Mouse (Mus musculus): Measurements from ENCODE around the gene Ppm1m.

The Ppm1m gene

DNA sequence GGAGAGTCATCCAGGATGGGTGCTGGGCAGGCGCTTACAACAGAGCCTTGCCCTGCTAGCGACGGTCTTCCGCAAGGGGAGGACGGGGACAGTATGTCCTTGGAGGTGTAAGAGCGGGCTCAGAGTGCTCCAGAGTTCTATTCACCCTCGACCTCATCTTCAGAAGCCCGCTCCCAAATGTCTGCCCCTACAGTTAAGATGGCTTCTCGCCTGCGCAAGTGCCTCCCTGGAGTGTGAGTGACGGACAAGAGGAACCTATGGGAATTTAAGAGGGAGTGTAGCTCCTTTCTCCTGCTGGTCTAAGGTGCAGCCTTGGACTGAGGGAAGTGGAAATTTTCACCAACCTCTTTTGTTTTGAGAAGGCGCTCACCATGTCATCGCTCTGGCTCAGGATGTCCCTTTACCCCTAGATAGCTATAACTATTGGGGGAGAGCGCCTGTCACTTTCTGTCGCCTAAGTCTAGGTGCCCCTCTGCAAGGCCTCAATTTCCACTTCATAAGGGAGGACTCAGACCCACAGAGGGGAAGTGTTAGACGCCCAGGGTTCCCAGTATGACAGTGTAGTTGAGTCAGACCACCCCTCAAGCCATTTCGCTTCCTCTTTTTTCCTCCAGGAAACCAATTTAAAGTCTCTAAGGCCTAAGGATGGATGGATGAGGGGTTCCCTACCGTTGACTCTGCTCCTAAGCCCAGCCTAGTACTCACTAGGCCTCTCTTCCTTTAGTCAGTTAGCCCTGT lies at the start of gene Ppm1m:
Ppm1m (minus strand) TSS at position 212 of the 738 bp plus-strand sequence.
- DNase-seq = no peak

DNA sequence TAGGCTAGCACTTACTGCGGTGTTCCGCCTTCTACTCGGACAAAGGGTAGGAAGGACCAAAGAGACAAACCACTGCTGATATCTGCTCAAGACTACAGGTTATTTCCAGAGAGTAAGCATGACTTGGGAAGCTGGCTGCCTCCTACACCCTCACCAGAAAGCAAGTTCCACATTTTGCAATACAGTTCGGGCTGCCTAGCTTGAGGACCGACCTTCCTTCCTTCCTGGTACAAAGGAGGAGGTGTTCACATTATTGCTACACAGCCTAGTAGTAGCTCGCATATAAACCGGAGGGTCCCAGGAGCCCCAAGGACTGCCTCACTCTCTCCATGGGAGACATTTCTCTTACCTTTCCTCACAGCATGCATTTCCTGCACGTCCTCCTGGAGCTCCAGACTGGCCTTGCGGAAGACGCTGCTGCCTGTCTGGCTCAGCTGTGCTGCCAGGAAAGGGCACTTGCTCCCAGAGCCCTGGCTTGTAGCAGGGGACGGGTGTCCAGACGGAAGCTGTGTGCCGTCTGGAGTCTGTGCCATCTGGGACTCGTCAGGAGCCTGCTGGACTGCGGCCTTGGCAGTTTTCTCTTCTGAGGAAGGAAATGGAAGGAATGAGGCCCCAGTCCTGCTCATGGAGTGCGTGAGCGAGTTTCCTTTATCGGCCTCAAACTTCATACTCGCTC lies 43.4 kb upstream of the Ppm1m start:
- no peak for DNase-seq

- DNase-seq = no peak
These were observed 42.1 kb upstream of the Ppm1m start for GRCm38 (mm10) chr9:106241541-106242164.

DNA sequence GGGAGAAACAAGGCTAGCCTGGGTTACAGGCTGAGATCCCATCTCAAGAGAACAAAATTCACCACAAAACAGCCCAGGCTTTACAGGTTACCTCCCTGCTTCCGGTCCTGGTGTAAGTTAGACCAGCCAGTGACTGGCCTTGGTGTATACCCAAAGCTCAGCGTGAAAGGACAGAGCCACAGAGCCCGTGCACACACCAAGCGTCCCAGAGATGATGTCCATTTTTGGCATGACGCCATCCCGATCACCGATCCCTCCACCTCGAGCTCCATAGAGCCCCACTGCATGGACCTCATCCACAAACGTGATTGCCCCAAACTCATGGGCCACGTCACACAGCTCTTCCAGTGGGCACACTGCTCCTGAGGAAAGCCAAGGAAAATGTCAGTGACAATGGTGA lies 38.3 kb upstream of the Ppm1m start:
- DNase-seq = no peak

DNA sequence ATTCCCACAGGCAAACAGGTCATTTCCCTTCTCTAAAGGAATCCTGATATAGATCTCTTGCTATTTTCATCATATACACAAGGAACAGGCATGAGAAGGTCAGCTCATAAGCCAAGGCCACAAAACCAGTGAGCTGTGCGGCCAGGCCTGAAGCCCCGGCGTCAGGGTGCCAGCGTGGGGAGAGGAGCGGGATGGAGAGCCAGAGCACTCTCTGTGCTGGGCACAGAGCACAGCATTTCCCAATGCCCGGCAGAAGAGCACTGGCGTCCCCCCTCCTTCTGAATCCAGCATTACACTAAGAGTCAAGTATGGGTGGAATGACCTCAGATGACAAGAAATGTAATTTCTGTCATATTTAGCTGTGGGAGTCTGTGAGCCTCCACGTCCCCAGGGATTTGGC lies 37.9 kb upstream of the Ppm1m start:
- DNase-seq = no peak

- no peak for DNase-seq
These were observed 37.3 kb upstream of the Ppm1m start for GRCm38 (mm10) chr9:106236818-106237211.

DNA sequence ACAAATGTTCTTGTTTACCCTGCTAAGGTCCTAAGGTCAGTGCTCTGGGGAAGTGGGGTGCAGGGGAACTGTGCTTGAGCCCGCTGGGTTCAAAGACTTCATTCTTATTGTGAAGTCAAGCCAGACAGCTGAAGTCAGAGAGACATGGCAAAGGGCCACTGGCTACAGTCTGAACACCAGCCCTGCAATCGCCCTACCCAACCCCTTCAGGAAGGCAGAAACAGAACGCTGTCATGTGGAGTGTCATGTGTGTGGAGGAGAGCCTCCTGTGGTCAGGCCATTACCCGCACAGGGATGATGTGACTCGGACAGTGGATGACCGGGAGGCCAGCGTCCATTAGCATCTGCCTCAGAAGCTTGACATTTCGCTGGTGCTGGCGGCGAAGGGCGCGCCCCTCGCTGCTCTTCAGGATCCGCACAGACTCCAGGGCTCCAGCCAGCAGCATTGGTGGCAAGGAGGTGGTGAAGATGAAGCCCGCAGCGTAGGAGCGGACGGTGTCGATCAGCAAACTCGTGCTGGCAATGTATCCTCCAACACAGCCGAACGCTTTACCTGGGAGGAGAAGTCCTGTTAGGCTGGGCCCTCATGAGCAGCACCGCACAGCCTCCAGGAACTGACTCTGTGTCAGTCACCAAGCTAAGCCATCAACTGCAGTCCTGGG lies 36.7 kb upstream of the Ppm1m start:
- DNase-seq = no peak

- DNase-seq = no peak
These were observed 35.8 kb upstream of the Ppm1m start for GRCm38 (mm10) chr9:106235194-106235830.

GRCm38 (mm10) chr9:106233953-106234352 lies 34.4 kb upstream of the Ppm1m start:
- no peak for DNase-seq

DNA sequence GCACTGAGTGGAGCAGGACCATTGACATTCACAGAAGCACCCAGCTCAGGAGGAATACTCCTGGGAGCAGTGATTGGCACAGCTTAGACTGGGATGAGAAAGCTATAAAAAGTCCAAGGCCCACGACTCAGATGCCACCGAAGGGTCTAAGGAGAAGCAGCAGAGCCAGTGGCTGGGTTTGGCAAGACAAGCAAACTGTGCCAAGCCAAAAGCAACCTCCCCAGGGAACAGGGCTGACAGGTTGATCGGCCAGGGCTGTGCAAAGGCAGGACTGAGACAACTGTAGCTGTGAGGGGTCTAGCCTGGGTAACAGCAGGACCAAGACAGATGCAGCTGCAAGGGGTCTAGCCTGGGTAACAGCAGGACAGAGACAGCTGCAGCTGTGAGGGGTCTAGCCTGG lies 33.4 kb upstream of the Ppm1m start:
- no peak for DNase-seq

DNA sequence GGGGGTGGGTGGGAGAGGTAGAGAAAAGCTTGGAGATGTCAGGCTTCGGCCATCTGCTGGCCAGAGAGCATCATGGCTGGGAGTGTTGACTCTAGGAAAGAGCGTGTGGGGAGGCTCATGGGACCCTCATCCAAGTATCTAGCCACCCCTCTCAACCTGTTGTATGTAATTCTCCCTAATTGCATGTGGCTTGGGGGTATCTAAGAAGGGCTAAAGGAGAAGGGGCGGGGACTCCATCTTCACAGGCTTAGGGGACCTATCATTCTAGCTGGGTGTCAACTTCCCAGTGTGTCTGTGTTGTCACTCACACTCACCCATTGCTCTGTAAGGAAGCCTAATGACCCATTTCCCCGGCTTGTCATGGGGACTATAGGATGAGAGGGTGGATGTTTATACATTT lies 32.3 kb upstream of the Ppm1m start:
- no peak for DNase-seq

GRCm38 (mm10) chr9:106231220-106231619 lies 31.7 kb upstream of the Ppm1m start:
- DNase-seq = no peak

GRCm38 (mm10) chr9:106230734-106231106 lies 31.2 kb upstream of the Ppm1m start:
- DNase-seq = no peak

- no peak for DNase-seq
These were observed 30.6 kb upstream of the Ppm1m start for GRCm38 (mm10) chr9:106230051-106230733.

- DNase-seq = no peak
These were observed 28.4 kb upstream of the Ppm1m start for GRCm38 (mm10) chr9:106227790-106228429.

- no peak for DNase-seq
These were observed 26.7 kb upstream of the Ppm1m start for GRCm38 (mm10) chr9:106226151-106226682.

DNA sequence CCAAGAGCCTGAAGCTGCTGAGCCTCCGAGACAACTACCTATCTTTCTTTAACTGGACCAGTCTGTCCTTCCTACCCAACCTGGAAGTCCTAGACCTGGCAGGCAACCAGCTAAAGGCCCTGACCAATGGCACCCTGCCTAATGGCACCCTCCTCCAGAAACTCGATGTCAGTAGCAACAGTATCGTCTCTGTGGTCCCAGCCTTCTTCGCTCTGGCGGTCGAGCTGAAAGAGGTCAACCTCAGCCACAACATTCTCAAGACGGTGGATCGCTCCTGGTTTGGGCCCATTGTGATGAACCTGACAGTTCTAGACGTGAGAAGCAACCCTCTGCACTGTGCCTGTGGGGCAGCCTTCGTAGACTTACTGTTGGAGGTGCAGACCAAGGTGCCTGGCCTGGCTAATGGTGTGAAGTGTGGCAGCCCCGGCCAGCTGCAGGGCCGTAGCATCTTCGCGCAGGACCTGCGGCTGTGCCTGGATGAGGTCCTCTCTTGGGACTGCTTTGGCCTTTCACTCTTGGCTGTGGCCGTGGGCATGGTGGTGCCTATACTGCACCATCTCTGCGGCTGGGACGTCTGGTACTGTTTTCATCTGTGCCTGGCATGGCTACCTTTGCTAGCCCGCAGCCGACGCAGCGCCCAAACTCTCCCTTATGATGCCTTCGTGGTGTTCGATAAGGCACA lies 26.1 kb upstream of the Ppm1m start:
- DNase-seq = no peak

- DNase-seq = no peak
These were observed 23.4 kb upstream of the Ppm1m start for GRCm38 (mm10) chr9:106222994-106223393.

GRCm38 (mm10) chr9:106222261-106222851 lies 22.8 kb upstream of the Ppm1m start, which contains the start of gene Tlr9:
Tlr9 (plus strand) TSS chr9:106222598.
- no peak for DNase-seq

GRCm38 (mm10) chr9:106220894-106221523 lies 21.5 kb upstream of the Ppm1m start:
- DNase-seq = no peak

Data from thymus, adult 18-20 months (tissue).